Mouse (Mus musculus): ENCODE measurements around the gene Wsb2.
"Not testable (repeated sequence)": the region's sequence is repeated elsewhere in the genome, so short reads cannot be mapped to it uniquely, and the experiment has no call there.

Wsb2 gene

DNA sequence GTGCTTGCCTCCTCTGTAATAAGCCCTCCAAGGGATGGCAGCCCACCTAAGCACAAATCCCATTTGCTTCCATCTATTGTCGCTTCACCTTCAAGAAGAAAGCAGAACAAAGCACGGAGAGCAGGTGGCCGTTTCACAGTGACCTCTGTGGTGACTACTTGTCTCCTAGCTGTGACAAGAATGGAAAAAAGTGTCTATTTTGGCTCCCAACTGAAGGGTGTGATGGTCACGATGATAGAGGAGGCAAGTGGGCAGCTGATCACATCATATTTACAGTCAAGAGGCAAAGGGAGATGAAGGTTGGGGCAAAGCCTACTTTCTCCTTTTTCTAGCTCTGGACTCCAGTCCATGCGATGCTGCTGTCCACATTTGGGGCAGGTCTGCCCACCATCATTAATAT, 38.7 kb downstream of the Wsb2 start:
- DNase-seq: no peak

- DNase-seq: no peak
Measured at GRCm38 (mm10) chr5:117396596-117397014, 39.5 kb downstream of the Wsb2 start.

GRCm38 (mm10) chr5:117397371-117397770, 40.3 kb downstream of the Wsb2 start:
- no peak for DNase-seq

DNA sequence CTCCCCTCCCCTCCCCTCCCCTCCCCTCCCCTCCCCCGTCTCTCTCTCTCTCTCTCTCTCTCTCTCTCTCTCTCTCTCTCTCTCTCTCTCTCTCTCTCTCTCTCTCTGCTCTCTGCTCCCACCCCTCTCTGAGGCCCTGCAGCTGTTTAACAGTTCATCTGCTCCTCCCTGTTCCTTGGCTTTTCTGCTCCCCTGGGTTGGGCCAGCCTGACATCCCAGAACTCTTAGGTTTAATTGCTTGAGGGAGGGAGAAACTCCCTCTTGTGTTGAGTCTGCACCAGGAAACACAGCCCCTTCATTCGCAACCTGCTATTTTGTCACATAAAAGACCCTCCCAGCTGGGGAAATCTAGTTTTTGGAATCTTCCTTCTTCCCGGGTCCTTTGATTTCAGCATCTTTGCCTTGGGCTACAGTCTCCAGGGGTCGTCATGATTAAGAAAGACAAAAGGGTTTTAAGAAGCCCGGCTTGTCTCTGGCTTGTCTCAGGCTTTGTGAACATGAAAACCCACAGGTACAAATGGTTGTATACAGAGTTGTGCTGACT, 41.0 kb downstream of the Wsb2 start:
- DNase-seq: no peak

DNA sequence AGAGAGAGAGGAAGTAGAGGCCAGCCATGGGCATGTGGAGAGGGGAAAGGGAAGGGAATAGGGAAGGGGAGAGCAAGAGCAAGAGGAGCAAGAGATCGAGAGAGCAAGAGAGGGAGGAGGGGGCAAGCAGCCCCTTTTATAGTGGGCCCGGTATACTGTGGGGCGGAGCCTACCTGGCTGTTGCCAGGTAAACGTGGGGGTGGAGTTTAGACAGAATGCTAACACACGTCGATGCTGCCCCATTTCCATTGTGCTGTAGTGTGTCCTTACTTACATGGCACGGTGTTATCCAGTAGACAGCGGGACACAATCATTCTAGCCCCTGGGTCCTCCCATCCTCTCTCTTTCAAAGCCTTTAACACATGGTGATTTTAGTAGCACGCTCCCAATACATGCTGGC, 42.2 kb downstream of the Wsb2 start:
- DNase-seq: no peak

DNA sequence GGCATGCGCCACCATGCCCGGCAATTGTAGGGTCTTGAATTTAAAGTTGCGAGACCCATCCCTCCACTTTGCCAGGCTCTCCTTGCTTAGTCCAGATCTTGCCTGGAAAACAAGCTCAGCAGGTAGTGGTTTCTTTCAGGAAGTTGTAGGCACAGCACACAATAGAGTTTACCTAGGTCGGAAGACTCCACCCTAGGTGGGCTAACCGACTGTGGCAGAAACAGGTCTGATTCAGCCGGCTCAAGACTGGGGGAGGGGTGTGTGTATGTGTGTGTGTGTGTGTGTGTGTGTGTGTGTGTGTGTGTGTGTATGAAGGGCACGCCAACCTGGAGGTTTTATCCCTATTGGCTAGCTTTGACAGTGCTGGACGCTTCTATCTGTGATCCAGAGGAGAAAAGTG, 46.5 kb downstream of the Wsb2 start:
- no peak for DNase-seq

DNA sequence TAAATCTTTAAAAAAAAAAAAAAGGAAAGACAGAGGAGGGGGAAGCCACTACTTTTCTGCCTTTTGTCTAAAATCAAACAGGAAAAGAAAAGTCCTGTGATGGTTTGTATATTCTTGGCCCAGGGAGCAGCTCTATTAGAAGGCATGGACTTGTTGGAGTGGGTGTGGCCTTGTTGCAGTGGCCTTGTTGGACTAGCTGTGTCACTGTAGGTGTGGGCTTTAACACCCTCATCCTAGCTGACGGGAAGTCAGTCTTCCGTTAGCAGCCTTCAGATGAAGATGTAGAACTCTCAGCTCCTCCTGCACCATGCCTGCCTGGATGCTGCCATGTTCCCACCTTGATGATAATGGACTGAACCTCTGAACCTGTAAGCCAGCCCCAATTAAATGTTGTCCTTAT, 47.6 kb downstream of the Wsb2 start:
- DNase-seq: not testable (repeated sequence)

DNA sequence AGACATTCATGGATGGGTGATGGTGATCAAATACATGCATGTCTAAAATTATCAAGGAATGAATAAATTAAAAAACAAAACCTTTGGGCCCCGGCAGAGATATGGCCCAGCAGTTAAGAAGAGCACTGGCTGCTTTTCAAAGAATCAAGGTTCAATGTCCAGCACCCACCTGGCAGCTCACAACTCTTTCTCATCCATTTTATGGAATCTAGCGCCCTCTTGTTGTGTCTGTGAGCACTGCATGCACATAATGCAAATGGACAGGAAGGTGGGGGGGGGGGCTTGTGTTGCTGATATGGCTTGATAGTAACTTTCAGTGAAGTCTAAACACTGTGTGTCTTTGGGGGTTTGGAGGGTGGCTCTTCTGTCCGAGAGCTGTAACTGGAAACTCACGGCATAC, 51.1 kb downstream of the Wsb2 start:
- DNase-seq: peak; percentile 72

GRCm38 (mm10) chr5:117409369-117409768, 52.3 kb downstream of the Wsb2 start:
- DNase-seq: no peak

DNA sequence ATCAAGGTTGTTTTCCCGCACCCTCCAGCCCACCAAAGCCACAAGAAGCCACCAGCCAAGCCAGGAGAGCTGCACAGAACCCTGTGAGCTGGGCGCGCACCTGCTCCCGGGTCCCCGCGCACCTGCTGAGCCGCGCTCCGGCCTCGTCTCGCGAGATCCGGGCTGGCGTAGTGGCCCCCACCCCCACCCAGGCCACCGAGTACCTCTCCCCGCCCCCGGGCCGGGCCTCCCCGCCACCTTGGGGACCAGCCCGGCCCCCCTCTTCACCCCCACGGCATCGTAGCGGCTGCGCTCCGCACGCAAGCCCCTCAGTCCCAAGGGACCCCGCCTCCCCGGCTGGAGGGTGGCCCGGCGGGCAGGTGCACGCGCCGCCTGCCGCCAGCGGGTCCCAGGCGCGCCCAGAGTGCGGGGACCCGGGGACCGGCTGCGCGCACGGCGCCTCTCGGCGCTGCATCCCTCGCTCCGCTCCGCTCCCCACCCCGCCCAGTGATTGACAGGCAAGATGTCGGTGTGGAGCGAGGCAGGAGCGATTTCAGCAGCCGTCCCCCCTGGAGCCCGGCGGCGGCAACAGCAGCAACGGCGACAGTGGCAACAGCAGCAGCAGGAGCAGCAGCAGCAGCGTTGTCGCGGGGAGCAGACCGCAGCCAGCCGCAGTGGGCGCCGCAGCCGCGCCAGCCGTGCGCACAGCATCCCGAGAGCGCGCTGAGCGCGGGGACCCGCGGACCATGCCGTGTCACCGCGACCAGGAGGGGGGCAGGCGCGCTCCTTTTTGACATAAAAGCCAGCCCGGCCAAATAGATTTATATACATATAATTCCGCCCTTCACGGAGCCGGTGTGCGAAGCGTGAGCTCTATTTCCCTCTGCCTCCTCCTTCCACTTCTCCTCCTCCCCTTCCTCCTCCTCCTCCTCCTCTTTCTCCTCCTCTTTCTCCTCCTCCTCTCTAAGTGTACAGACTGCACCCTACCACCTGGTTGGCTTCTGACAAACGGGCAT, 56.7 kb downstream of the Wsb2 start, which contains the start of gene Ksr2:
Gene Ksr2, plus strand, starts transcription at position 494 of the 995 bp plus-strand sequence.
- DNase-seq: peak; percentile 26

- DNase-seq: no peak
Measured at GRCm38 (mm10) chr5:117414611-117415010, 57.5 kb downstream of the Wsb2 start.

DNA sequence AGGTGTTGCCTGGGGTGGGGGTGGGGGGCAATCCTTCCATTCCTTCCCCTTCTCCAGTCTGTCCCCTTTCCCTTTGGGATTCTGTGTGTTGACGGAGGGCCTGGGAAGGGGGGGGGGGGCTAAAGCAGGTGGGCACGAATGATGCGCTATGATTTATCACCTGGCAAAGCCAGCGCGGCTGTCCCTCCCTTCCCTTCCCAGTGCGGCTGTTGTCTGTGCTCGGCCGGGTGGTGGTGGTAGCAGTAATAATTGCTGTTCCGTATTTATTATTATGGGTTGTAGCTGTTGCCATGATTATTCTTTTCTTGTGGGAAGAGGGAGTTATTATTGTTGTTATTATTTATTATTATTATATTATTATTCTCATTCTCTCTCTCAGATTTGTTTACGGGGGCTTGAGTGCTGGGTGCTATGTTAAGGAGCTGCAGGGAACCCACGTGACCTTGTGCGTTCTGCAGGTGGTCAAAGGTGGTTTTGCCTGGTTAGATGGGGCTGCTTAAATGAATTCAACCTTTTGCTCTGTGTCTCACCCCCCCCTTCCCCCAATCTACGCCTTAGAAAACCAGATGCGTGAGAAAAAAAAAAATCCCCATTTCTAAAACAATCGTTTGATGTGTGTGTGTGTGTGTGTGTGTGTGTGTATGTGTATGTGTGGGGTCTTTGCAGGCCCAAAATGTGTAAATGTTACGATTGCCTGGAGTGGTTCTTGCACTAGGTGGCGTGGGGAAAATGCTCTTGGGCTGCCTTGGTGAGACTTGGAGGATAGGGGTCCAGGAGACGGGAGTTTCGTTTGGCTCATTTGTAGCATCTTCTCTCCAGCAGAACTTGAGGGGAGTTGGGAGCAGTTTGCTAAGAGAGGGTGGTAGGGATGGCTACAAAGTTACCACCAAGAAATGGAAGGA, 58.2 kb downstream of the Wsb2 start:
- no peak for DNase-seq

- DNase-seq: peak; percentile 23
Measured at GRCm38 (mm10) chr5:117417442-117417841, 60.3 kb downstream of the Wsb2 start.
